Mouse (Mus musculus) intestine, embryonic 14.5 days (tissue): Measurements from ENCODE around the gene Zfyve1. TPM values are rescaled to one million over a fixed set of nuclear protein-coding genes. Genes with fewer than 3 reads are reported as not detected.

Experiments used
- polyA plus RNA-seq: library from polyadenylated mRNA; unstranded; fragments of >200 nt; fragmentation: Nextera tagmentation; extraction: Ambion mirVana; gene quantifications from 2 replicates; pipeline ENCODE4 v1.2.1, GENCODE M21; 2014

The Zfyve1 gene
- polyA plus RNA-seq, 1 experiment from 2014 or later = 14.0 TPM

Other genes with a start within 250 kb of the Zfyve1 start
- 8.7 and 9.2 TPM in 2 replicates for gene Dpf3, start 109.5 kb downstream of the Zfyve1 start, polyA plus RNA-seq
- 31.5 and 33.2 TPM in 2 replicates for gene Dcaf4, start 76.8 kb downstream of the Zfyve1 start, polyA plus RNA-seq
- 232 and 252 TPM in 2 replicates for gene Rbm25, start 34.0 kb upstream of the Zfyve1 start, polyA plus RNA-seq
- 87.6 and 92.7 TPM in 2 replicates for gene Psen1, start 90.9 kb upstream of the Zfyve1 start, polyA plus RNA-seq
- gene Papln, start 166.4 kb upstream of the Zfyve1 start, polyA plus RNA-seq = 1.5 and 2.1 TPM in 2 replicates